Mouse (Mus musculus): ENCODE data around the gene Megf11.

Gene Megf11

GRCm38 (mm10) chr9:64747735-64748134 is 362.3 kb downstream of the Megf11 start:
- no peak for DNase-seq (ENCODE audit: low read depth, low spot score)

- no peak for DNase-seq (ENCODE audit: low read depth, low spot score)
Measured at GRCm38 (mm10) chr9:64749314-64749713, 363.9 kb downstream of the Megf11 start.

GRCm38 (mm10) chr9:64752575-64752974 is 367.1 kb downstream of the Megf11 start:
- DNase-seq (ENCODE audit: low read depth, low spot score): no peak

- DNase-seq (ENCODE audit: low read depth, low spot score): no peak
Measured at GRCm38 (mm10) chr9:64758052-64758451, 372.6 kb downstream of the Megf11 start.

Data from embryo, embryonic 11.5 days (tissue).